Mouse (Mus musculus): ENCODE measurements at regions not wholly inside any gene's neighbourhood (a gene's known extent, or its start where the extent isn't known, plus 50 kb on each side); places are given as distances from the start of the nearest gene placed in this dataset.

GRCm38 (mm10) chr10:100685748-100686147 is 95.5 kb downstream of the 1700017N19Rik start:
- no peak for DNase-seq

GRCm38 (mm10) chr10:100695944-100696343 is 105.7 kb downstream of the 1700017N19Rik start:
- DNase-seq = no peak

DNA sequence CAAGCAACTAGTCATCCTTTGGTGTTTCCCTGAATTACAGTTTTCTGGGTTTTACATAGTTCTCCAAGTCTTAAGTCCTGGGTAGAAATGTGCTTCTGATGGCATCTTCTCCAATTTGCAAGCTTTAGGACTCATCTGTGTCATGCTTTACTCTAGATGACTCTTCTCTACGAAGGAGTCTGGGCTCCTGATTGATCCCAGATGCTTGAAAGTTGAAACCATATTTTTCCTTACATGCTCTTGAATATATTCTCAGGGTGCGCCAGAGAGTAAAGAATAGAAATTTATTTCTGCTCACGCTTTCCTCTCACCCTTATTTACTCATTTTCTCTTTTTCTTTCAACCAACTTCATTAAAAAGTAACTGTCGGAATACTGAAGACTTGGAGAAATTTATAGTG is 108.9 kb downstream of the 1700017N19Rik start:
- no peak for DNase-seq

DNA sequence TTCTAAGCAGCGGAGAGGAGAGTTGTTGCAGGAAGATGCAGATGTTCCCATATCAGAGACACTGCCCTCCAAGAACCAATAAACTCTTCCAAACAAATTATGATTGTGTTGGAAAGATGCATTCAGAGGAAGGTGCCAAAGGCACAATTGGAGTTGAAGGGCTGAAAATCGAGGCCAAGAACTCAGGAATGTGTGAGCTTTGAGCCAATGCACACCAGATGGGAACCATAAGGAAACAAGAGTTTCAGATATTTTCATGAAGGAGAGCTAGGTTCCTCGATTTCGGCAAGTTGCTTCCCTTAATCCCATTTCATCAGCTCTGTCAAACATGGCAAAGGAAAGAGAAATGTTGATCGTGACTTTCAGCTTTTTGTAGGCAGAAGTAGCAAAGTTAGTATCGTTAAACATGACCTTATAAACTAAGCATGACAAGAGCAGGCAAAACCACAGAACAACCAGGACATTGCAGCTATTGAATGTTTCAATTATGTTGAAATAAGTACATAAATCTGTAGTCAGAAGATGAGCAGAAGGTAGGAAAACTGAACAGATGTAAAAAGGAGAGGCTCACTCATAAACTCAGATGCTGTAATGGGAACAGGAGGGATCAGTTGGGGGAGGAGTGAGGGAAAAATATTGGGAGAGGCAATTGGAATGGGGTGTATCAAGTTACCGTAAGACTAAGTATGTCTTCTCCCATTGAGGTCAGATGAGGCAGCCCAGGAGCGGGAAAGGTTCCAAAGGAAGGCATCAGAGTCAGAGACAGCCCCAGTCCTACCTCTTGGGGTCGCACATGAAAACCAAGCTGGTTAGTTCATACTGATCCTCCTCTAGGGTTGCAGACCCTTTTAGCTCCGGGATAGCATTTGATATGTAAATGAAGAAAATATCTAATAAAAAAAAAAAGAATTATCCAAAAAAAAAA is 110.3 kb downstream of the 1700017N19Rik start:
- no peak for DNase-seq

GRCm38 (mm10) chr10:100701938-100702337 is 111.7 kb downstream of the 1700017N19Rik start:
- no peak for DNase-seq

GRCm38 (mm10) chr10:100716084-100716667 is 125.9 kb downstream of the 1700017N19Rik start:
- DNase-seq = no peak

DNA sequence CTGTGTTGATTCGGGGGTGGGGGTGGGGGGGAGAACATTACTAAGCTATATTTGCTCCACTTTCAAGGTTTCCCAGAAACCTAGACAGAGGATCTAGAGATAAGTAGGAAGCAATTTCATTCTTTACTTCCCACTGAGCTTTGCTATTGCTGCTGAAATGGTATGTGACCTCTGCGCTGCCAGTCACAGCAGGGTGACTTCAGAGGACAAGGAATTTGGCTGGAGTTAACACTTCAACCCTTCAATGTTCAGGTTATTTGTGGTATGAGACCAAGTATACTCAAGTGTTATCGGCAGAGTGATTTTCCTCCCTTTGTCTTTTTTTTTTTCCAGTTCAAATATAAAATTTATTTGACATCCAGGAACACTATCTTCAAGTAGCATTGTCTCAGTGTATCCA is 128.3 kb downstream of the 1700017N19Rik start:
- no peak for DNase-seq

GRCm38 (mm10) chr10:100741269-100741668 is 151.0 kb downstream of the 1700017N19Rik start:
- DNase-seq = no peak

DNA sequence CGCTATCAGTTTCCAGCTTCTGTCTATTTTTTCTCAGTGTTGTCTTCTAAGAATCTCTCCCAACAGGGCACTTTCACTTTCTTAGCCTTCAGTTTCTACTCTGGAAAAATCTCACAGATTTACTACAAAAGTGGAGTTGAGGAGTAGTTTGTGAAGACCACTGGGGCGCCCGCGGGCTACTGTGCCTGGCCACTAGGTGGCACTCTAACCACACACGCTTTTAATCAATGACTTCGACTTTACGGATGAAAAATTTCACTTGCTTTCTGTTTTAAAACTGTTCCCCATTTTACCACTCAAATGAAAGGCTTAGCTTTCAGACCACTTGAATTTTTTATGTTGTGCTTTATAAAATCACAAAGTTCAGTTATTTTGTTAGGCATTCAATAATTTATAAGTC is 151.8 kb downstream of the 1700017N19Rik start:
- DNase-seq = peak; percentile 41

DNA sequence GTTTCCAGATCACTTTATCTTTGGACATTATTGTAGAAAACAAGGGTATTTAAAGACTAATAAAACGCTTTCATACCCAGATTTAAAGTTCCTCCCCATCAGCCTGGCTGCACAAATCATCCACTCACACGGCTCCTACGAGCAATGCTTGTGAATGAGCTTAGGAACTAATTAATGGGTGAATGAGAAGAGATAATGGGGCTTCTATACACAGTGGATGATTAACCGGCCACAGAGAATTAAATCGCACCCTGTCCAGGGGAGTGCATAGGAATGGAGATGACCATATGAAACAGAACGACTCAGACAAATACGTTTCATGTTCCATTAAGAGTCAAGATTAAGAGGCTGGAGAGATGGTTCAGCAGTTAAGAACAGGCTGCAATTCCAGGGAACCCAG is 155.9 kb downstream of the 1700017N19Rik start:
- no peak for DNase-seq

DNA sequence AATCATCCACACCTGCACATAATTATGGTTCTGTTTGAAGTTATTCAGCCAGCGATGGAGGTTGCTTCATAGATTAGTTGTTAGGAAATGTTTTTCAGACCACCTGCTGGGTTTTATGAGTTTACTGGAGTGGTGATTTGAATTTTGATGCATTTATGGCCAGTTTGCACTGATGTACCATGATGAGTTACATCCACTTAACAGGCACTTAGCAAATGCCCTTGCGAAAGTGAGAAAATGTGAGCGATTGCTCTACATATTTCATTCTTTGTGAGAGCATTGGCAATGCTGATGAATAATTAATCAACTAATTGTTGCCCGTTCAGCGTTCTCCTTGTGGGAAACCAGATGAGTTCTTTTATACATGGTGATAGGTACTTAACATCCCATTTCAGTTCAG is 164.7 kb downstream of the 1700017N19Rik start:
- DNase-seq = no peak

DNA sequence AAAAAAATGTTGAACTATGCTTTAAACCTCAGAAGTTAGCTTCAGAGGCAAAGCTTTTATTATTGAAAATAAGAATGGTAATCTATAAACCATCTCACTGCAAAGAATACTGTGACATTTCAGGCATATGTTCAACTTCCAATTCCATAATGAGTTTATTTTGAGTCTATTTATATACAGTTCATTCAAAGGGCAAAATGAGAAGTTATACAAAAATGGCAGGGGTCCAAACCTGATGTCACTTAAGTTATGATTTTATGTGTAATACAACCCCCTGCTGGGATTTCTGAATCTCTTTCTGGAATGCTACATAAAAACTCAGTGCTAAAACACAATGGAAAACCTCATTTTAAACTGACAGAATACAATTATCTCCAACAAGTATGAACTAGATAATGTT is 184.0 kb downstream of the 1700017N19Rik start:
- DNase-seq = no peak

- DNase-seq = no peak
These were observed 201.9 kb downstream of the 1700017N19Rik start for GRCm38 (mm10) chr10:100792166-100792565.

GRCm38 (mm10) chr10:100792569-100792968 is 202.3 kb downstream of the 1700017N19Rik start:
- DNase-seq = no peak

DNA sequence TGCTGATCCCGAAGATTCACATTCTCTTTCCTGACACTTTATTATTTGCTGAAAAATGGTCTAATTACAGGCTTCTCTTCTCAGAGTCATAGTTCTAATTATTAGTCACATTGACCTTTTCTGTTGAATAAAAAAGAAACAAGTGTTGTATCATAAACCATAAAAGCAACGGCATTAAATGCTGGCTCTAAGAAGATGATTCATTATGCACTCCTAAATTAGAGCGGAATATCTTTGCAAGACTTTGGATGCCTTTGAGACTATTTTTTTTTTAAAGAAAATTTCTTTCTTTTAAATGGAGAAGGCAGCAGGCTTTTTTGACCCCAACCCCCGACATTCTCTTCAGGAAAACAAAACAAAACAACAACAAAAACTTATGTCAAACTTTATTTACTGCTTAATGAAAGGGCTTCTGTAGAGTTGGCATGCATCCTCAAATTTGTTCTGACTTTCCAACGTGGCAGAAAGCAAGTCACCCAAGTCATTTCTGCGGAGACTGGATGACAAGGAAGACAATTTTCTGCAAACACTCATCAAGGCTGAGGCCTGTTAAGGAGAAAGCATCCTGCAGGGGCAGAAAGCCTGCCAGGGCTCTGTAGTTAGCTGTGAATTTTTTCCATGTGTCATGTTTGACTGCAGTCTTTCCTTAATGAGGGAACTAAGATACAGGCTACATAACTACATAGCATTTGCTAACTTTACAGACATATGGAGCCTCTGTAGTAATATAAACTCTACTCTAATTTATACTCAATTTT is 205.1 kb downstream of the 1700017N19Rik start:
- DNase-seq = no peak

- DNase-seq = no peak
These were observed 221.4 kb downstream of the 1700017N19Rik start for GRCm38 (mm10) chr10:100811639-100812038.

GRCm38 (mm10) chr10:100834794-100835193 is 244.5 kb downstream of the 1700017N19Rik start:
- DNase-seq = no peak

GRCm38 (mm10) chr10:100853213-100853612 is 262.9 kb downstream of the 1700017N19Rik start:
- no peak for DNase-seq

DNA sequence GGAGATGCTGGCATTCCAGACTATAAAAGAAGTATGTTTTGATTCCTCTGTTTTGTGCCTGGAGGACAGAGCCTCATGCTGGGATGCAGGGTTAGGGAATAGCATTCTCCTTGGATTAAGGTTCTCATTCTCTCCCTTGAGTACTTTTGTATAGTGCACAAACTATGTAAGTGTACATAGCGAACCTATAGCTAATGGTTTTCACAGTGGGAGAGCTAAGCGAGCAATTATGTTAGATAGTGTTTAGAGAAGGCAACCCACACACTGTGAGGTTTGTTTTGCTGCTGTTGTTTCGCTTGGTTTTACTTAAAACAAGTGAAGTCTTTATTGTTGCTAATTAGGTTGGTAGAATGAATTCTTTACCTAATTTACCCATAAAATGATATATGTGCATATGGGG is 266.2 kb downstream of the 1700017N19Rik start:
- no peak for DNase-seq

GRCm38 (mm10) chr10:100865501-100866181 is 275.4 kb downstream of the 1700017N19Rik start:
- DNase-seq = no peak

DNA sequence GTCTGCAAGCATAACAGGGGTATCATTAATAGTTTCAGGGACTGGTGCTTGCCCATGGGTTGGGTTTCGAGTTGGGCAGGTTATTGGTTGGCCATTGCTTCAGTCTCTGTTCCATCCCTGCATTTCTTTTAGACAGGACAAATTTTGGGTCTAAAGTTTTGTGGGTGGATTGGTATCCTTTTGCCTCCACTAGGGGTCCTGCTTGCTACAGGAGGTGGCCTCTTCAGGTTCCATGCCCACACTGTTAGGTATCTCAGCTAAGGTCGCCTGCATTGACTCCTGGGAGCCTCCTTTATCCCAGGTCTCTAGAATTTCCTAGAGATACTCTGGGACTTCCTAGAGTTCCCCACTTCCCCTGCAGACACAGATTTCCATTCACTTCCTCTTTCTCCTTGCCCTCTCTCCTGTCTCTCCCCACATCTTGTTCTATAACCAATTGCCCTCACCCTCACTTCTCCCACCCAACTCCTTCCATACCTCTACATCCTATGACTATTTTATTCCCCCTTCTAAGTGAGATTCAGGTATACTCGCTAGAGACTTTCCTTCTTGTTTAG is 278.2 kb downstream of the 1700017N19Rik start:
- DNase-seq = no peak

DNA sequence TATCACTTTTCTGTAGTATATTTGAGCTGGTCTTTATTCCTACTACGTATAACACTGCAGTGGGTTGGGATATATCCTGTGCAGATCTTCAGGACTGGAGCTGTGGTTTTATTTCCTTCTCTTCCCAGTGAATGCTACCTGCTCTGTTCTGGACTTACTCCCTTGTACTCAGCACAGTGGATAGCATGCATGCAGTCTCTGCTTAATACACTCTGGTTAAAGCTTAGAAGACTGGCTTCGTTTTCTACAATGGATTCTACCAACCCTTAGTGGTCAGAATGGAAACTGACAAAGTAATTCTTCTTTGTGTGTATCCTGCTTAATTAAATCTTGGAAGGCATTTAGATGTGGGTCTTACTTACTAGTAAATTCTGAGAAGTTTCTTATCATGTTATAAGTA is 292.3 kb downstream of the 1700017N19Rik start:
- no peak for DNase-seq

- no peak for DNase-seq
These were observed 332.7 kb downstream of the 1700017N19Rik start for GRCm38 (mm10) chr10:100922976-100923375.

Data from kidney, adult 18-20 months (tissue).